Mouse (Mus musculus) heart, adult 2 months (tissue): ENCODE data around the gene Rnf111. TPM values are rescaled to one million over a fixed set of nuclear protein-coding genes. Genes with fewer than 3 reads are reported as not detected.
A peak's percentile ranks its signal among the peaks of the same experiment; 100 is the strongest.

Experiments
- DNase-seq, 2 experiments: peaks; one replicate each; pipeline ENCODE4 v3.0.0; 2021
- H3K27ac ChIP-seq: fragments of 200-600 bp; 2 replicates; pipeline ENCODE4 v1.8.1; 2022
- H3K27me3 ChIP-seq: fragments of 200-500 bp; 2 replicates; pipeline ENCODE4 v1.6.1; 2012; ENCODE audit warnings: mild to moderate bottlenecking, low read length, inconsistent platforms, mixed read lengths; ENCODE audit not compliant: control insufficient read depth, insufficient read depth
- H3K36me3 ChIP-seq: fragments of 200-500 bp; 2 replicates; pipeline ENCODE4 v1.6.1; 2012; ENCODE audit warnings: low read length, inconsistent platforms; ENCODE audit not compliant: control insufficient read depth, insufficient read depth
- H3K4me1 ChIP-seq: fragments of 200-500 bp; 2 replicates; pipeline ENCODE4 v1.6.1; 2011; ENCODE audit warnings: low read length; ENCODE audit not compliant: control insufficient read depth, insufficient read depth
- H3K4me3 ChIP-seq: fragments of 200-600 bp; 2 replicates; pipeline ENCODE4 v1.8.1; 2022
- H3K79me2 ChIP-seq: fragments of 200-500 bp; replicated peaks from 2 replicates; pipeline ENCODE4 v1.6.1; 2012; ENCODE audit warnings: mild to moderate bottlenecking, inconsistent platforms, low read length, moderate library complexity, mixed read lengths; ENCODE audit not compliant: control insufficient read depth, insufficient read depth
- H3K9ac ChIP-seq: fragments of 200-500 bp; 2 replicates; pipeline ENCODE4 v1.6.1; 2012; ENCODE audit warnings: low read depth, mild to moderate bottlenecking, control low read depth, inconsistent platforms, low read length, mixed read lengths
- CTCF ChIP-seq: fragments of 200-600 bp; IDR thresholded peaks from 2 replicates; pipeline ENCODE4 v1.8.1; 2022; ENCODE audit warnings: antibody characterized with exemption, mild to moderate bottlenecking, moderate library complexity
- EP300 ChIP-seq: fragments of 200-500 bp; IDR thresholded peaks from 2 replicates; pipeline ENCODE4 v1.6.1; 2011; ENCODE audit warnings: low read depth, low read length, control low read depth; ENCODE audit not compliant: insufficient read depth
- POLR2A ChIP-seq: fragments of 200-500 bp; IDR thresholded peaks from 2 replicates; pipeline ENCODE4 v1.6.1; 2011; ENCODE audit warnings: mild to moderate bottlenecking, low read depth, low read length, control low read depth; ENCODE audit not compliant: insufficient read depth
- WGBS: fragments of 180-500 bp; shearing (Covaris S2); methylation state at CpG from one replicate; pipeline ENCODE4 v1.1.7; 2018; 5-methylcytosine and 5-hydroxymethylcytosine counted together
- intact Hi-C: fragments of 180-260 bp; cut with DNase I; formaldehyde crosslinking; loops from one replicate; pipeline ENCODE4 v1.15.1; 2025
- polyA plus RNA-seq: library from polyadenylated mRNA; depleted of rRNA; stranded (reverse); fragments of >200 nt; gene quantifications from 2 replicates; pipeline ENCODE4 v1.2.3, GENCODE M21; 2012
- total RNA-seq, 2 experiments: library from RNA; stranded (reverse); gene quantifications; 2 replicates each; pipeline ENCODE4 v1.2.3; 2021

Gene Rnf111
- total and polyA plus RNA-seq, 3 experiments, result 19.4 to 25.7 (median 19.8) TPM

- whole genome bisulfite sequencing, result 70% methylated on average over 2 of the region's 2 CpGs
- no peak overlapping the region for H3K9ac ChIP-seq
- intact Hi-C loops, result no loop called here
- peaks cover 16% of the 10 kb centered on the region for H3K36me3 ChIP-seq
- no peak for DNase-seq
- H3K79me2 ChIP-seq, result no peaks in the 10 kb centered on the region
- TF ChIP-seq POLR2A (no peak), EP300 (no peak), CTCF (no peak)
- no peak overlapping the region for H3K4me3 ChIP-seq
- peaks cover 9% of the 10 kb centered on the region for H3K4me1 ChIP-seq
- H3K27me3 ChIP-seq, result no peaks in the 10 kb centered on the region
- H3K27ac ChIP-seq, result no peak overlapping the region
These were observed 2.7 kb upstream of the Rnf111 start for GRCm38 (mm10) chr9:70506186-70506585.

- peak; percentile 83 to 85 for DNase-seq
- TF ChIP-seq EP300, result no peak
- TF ChIP-seq POLR2A, result no peak
- TF ChIP-seq CTCF, result no peak
- peak overlapping the region; percentile 98 for H3K27ac ChIP-seq
- peaks cover 28% of the 10 kb centered on the region for H3K36me3 ChIP-seq
- no peaks in the 10 kb centered on the region for H3K27me3 ChIP-seq
- no peaks in the 10 kb centered on the region for H3K79me2 ChIP-seq
- H3K9ac ChIP-seq, result peak overlapping the region; percentile 96
- intact Hi-C loops, result loop anchor here (2.0 kb wide), 2 partner anchors 40 to 296 kb away; partner anchors contain the start of genes Myo1e and Sltm
- peak overlapping the region; percentile 95 for H3K4me3 ChIP-seq
- H3K4me1 ChIP-seq, result peaks cover 6% of the 10 kb centered on the region
- under 1% methylated on average over 57 of the region's 70 CpGs for WGBS
These were observed 416 bp downstream of the Rnf111 start for GRCm38 (mm10) chr9:70503015-70503603.

DNA sequence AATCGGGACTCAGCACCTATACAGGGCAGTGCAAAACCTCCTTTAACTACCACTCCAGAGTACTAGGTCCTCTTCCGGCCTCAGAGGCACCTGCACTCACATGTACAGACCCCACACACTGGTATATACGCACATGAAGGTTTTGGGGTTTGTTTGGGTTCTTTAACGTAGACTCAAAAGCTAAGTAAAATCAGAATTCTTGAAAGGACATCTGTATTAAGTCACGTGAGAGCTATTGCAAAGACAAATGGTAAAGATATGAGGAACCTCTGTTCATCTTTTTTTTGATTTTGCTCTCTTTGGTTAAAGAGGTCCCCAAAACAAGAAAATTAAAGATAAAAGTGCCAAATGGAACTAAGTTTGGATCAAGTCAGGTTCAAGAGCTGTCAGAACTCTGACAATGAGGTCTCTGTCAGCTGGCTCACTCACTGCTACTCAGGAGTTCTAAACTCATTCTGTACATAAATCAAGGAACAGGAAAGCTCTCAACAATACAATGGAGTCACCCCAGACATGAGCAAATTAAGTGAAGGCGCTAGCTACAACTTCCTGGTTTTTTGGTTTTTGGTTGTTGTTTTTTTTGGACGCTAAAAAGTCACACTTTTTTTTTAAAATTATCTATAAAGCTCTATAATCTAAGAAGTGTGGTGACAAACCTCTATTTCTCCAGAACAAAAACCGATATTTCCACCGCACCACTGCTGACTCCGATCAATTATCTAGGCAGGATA, 1.1 kb downstream of the Rnf111 start:
- DNase-seq, result no peak
- Histone ChIP-seq H3K27me3 (no peaks in the 10 kb centered on the region), H3K9ac (peak overlapping the region; percentile 96; the same call in 1 of the 2 replicates), H3K4me1 (peaks cover 6% of the 10 kb centered on the region), H3K27ac (peak overlapping the region; percentile 98), H3K4me3 (peak overlapping the region; percentile 95), H3K36me3 (peaks cover 32% of the 10 kb centered on the region), H3K79me2 (no peaks in the 10 kb centered on the region; the same call in 1 of the 2 replicates)
- intact Hi-C loops, result loop anchor here (2.0 kb wide), 2 partner anchors 40 to 296 kb away; partner anchors contain the start of genes Myo1e and Sltm
- 22% methylated on average over 10 of the region's 10 CpGs for WGBS
- no peak for TF ChIP-seq CTCF
- no peak for TF ChIP-seq EP300

DNA sequence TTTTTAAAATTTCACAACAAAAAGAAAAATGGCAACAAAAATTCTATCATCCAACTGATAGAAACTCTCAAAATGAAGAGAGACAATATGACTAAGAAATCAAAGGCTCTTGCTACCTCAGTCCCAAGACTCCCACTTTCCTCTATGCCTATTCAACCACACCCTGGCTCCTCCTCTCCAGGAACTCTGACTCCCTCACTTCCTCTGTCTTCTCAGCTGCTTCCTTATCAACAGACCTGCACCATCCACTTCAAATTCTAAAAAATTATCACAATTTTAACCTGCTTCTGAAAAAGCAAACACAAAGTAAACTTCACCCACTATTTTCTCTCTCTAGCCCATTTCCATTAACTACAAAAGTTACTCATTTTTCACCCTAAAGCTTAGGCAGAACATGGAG, 6.5 kb downstream of the Rnf111 start:
- H3K9ac ChIP-seq, result no peak overlapping the region
- peaks cover 42% of the 10 kb centered on the region for H3K36me3 ChIP-seq
- H3K27me3 ChIP-seq, result no peaks in the 10 kb centered on the region
- H3K79me2 ChIP-seq, result peaks cover 1% of the 10 kb centered on the region
- TF ChIP-seq EP300 (no peak), POLR2A (no peak), CTCF (no peak)
- H3K4me3 ChIP-seq, result no peak overlapping the region
- peaks cover 3% of the 10 kb centered on the region for H3K4me1 ChIP-seq
- intact Hi-C loops, result no loop called here
- H3K27ac ChIP-seq, result no peak overlapping the region
- no peak for DNase-seq

- WGBS, result 80% methylated on average over 2 of the region's 2 CpGs
- no peaks in the 10 kb centered on the region for H3K27me3 ChIP-seq
- DNase-seq, result no peak
- peaks cover 32% of the 10 kb centered on the region for H3K36me3 ChIP-seq
- H3K27ac ChIP-seq, result no peak overlapping the region
- H3K79me2 ChIP-seq, result peaks cover 1% of the 10 kb centered on the region
- no peak overlapping the region for H3K9ac ChIP-seq
- intact Hi-C loops, result no loop called here
- H3K4me3 ChIP-seq, result no peak overlapping the region
- peaks cover 3% of the 10 kb centered on the region for H3K4me1 ChIP-seq
- TF ChIP-seq CTCF (no peak), EP300 (no peak), POLR2A (no peak)
These were observed 10.5 kb downstream of the Rnf111 start for GRCm38 (mm10) chr9:70493038-70493437.

- Histone ChIP-seq H3K9ac (no peak overlapping the region), H3K27me3 (no peaks in the 10 kb centered on the region), H3K4me3 (no peak overlapping the region), H3K4me1 (no peaks in the 10 kb centered on the region; the same call in 1 of the 2 replicates), H3K27ac (no peak overlapping the region), H3K36me3 (peaks cover 27% of the 10 kb centered on the region), H3K79me2 (peaks cover 3% of the 10 kb centered on the region)
- no peak for DNase-seq
- intact Hi-C loops, result no loop called here
- TF ChIP-seq EP300 (no peak), POLR2A (no peak), CTCF (no peak)
- WGBS, result 61% methylated on average over 1 of the region's 1 CpGs
These were observed 12.3 kb downstream of the Rnf111 start for GRCm38 (mm10) chr9:70491176-70491575.
